Mouse (Mus musculus): ENCODE results near the gene Slc25a26. TPM values are rescaled to one million over a fixed set of nuclear protein-coding genes. Genes with fewer than 3 reads are reported as not detected.
A peak's percentile ranks its signal among the peaks of the same experiment; 100 is the strongest.

Gene Slc25a26
- polyA plus RNA-seq, 1 experiment from 2014 or later = 6.8 TPM

- 11% methylated on average over 10 of the region's 10 CpGs for WGBS
- H3K4me3 ChIP-seq = no peak overlapping the region
- peak overlapping the region; percentile 29; the same call in 1 of the 2 replicates for H3K4me2 ChIP-seq (replicated peaks)
- no peaks in the 10 kb centered on the region for H3K36me3 ChIP-seq
- no peak overlapping the region for H3K9ac ChIP-seq
- H3K27ac ChIP-seq = peak overlapping the region; percentile 72
- H3K27me3 ChIP-seq = no peaks in the 10 kb centered on the region
- peak; percentile 74 for ATAC-seq (ENCODE audit: low FRiP score)
- H3K9me3 ChIP-seq (replicated peaks) = no peaks in the 10 kb centered on the region
- peaks cover 61% of the 10 kb centered on the region for H3K4me1 ChIP-seq
These were observed 147.7 kb downstream of the Slc25a26 start for GRCm38 (mm10) chr6:94647574-94648430.

DNA sequence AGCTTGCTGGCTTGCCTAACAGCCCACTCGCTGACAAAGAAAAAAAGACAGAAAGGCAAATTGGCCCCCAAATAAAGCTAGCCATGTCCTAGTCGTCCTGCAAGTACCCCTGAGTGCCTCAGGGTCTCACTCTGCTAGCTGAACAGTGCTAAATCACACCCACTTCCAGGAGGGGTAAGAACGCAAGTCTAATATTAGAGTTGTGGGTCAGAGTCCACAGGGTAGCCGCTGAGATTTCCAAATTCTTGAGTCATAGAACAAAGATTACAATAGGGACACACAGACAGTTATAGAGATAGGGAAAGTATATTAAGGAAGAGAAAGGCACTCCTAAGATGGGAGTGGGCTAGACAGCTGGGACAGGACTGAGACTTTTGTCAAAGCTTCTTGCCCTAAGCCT lies 148.4 kb downstream of the Slc25a26 start:
- ATAC-seq (ENCODE audit: low FRiP score) = no peak
- Histone ChIP-seq H3K27ac (peak overlapping the region; percentile 72), H3K27me3 (no peaks in the 10 kb centered on the region), H3K4me3 (no peak overlapping the region), H3K4me2 (replicated peaks) (no peak overlapping the region), H3K9me3 (replicated peaks) (no peaks in the 10 kb centered on the region), H3K36me3 (no peaks in the 10 kb centered on the region), H3K4me1 (peaks cover 63% of the 10 kb centered on the region), H3K9ac (no peak overlapping the region)
- WGBS = 40% methylated on average over 4 of the region's 4 CpGs

GRCm38 (mm10) chr6:94649637-94650036 lies 149.5 kb downstream of the Slc25a26 start:
- no peaks in the 10 kb centered on the region for H3K27me3 ChIP-seq
- H3K36me3 ChIP-seq = no peaks in the 10 kb centered on the region
- no peak overlapping the region for H3K27ac ChIP-seq
- peaks cover 55% of the 10 kb centered on the region for H3K4me1 ChIP-seq
- no peak overlapping the region for H3K9ac ChIP-seq
- 63% methylated on average over 1 of the region's 1 CpGs for WGBS
- H3K4me3 ChIP-seq = no peak overlapping the region
- no peak for ATAC-seq (ENCODE audit: low FRiP score)
- H3K4me2 ChIP-seq (replicated peaks) = no peak overlapping the region
- no peaks in the 10 kb centered on the region for H3K9me3 ChIP-seq (replicated peaks)

DNA sequence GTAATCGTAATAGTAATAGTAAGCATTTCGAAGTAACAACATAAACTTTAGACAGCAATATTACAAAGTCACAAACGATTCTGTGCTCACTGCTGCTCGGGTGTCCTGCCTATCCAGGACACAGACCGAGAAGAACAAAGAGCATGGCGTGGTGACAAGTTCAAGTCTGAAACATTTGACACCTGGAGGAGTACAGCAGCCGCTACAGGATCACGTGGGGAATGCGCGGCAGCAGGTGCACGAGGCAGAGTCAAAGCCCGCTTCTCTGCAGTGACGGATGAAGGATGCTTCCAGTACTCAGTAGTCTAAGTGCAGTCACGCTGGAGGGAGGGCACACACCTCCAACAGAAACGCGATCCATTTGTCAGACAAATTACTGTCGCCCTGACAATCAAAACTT lies 151.4 kb downstream of the Slc25a26 start:
- Histone ChIP-seq H3K9ac (no peak overlapping the region), H3K36me3 (no peaks in the 10 kb centered on the region), H3K27me3 (no peaks in the 10 kb centered on the region), H3K9me3 (replicated peaks) (no peaks in the 10 kb centered on the region), H3K4me2 (replicated peaks) (no peak overlapping the region), H3K4me1 (peaks cover 64% of the 10 kb centered on the region), H3K4me3 (no peak overlapping the region), H3K27ac (no peak overlapping the region)
- no peak for ATAC-seq (ENCODE audit: low FRiP score)
- 79% methylated on average over 17 of the region's 17 CpGs for WGBS

- 76% methylated on average over 6 of the region's 6 CpGs for WGBS
- no peak for ATAC-seq (ENCODE audit: low FRiP score)
- peaks cover 61% of the 10 kb centered on the region for H3K4me1 ChIP-seq
These were observed 152.6 kb downstream of the Slc25a26 start for GRCm38 (mm10) chr6:94652659-94653213.

DNA sequence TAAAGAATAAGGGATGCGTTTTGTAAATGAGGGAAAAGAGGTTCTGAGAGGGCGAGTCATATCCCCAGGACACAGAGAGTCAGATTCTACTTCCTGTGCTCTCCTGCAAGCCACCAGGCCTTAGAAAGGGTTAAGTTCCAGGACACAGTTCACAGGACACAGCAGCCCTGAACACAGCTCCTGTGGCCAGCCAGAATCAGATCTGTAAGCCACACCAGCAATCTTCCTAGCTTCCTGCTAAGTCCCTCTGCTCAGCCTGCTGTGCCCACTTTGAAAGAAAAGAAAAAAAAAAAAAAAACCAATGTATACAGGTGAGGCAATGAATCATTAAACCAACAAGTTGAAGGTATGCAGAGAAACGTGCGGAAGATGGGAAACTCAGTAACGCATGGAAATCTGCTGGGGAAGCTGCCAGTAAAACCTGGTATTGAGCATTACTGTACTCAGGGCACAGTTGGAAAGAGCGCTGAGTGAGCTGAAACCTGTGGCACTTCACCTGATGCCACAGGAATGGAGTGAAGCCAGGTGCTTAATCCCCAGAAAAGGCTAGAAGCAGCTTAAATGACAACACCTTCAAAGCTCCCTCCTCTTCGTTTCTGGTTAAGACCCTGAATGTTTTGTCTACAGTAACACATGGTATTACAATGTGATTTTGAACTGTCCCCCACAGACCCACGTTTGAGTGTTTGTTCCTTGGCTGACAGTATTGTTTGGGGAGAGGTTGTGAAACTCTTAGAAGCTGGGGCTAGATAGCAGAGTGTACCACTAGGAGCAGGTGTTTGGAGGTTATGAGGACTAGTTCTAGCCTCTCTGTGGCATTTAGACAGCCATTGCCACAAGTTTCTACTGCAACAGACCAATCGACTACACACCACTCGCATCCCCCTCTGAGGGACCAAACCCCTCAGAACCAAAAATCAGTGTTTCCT lies 153.5 kb downstream of the Slc25a26 start:
- Histone ChIP-seq H3K9ac (no peak overlapping the region), H3K4me2 (replicated peaks) (no peak overlapping the region), H3K36me3 (peaks cover 3% of the 10 kb centered on the region; the same call in 1 of the 2 replicates), H3K27ac (no peak overlapping the region), H3K9me3 (replicated peaks) (no peaks in the 10 kb centered on the region), H3K27me3 (no peaks in the 10 kb centered on the region), H3K4me3 (no peak overlapping the region), H3K4me1 (peaks cover 58% of the 10 kb centered on the region)
- ATAC-seq (ENCODE audit: low FRiP score) = no peak
- 77% methylated on average over 10 of the region's 10 CpGs for WGBS

More at GRCm38 (mm10) chr6:94652659-94653213, 152.6 kb downstream of the Slc25a26 start:
- Histone ChIP-seq H3K36me3 (no peaks in the 10 kb centered on the region), H3K4me3 (no peak overlapping the region), H3K27ac (no peak overlapping the region), H3K27me3 (no peaks in the 10 kb centered on the region), H3K4me2 (replicated peaks) (no peak overlapping the region), H3K9me3 (replicated peaks) (no peaks in the 10 kb centered on the region), H3K9ac (no peak overlapping the region)

Small RNA genes lying within 50 kb of the gene (microRNA-seq; reads per million reads assigned to microRNA genes)
- gene Mir7041 = 2.4 reads per million

Other genes starting within 250 kb of the Slc25a26 start
- 27.7 and 35.9 TPM in 2 replicates for gene Magi1, start 216.4 kb upstream of the Slc25a26 start, polyA plus RNA-seq (2016; fragmentation: Nextera tagmentation; extraction: Ambion mirVana)
- 23.9 and 24.3 TPM in 2 replicates for gene Lrig1, start 199.8 kb downstream of the Slc25a26 start, polyA plus RNA-seq (2016; fragmentation: Nextera tagmentation; extraction: Ambion mirVana)

Data from hindbrain, embryonic 12.5 days (tissue).